ENCODE assay signal across 27 mouse cellular contexts in the genomic region with DNA sequence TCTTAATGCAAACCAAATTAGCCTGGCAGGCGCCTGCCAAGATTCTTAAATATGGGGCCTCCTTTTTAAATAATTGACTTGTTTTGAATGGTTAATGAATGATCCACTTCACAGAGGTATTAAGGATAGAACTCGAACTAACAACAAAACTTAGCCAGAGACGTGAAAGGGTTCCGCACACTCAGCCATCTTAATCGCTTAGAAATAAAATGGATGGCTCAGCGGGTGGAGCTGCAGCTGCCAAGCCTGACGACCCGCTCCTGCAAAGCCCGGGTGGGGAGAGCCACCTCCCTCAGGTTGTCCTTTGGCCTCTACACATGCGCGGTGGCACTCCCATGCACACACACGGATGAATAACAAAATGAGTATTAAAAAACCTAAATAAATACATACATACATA.
DNase-seq lines count a peak whose midpoint lies in the region; ATAC-seq and TF ChIP-seq lines count a peak whose summit lies in the region.
"Had no signal": no experiment of that assay in that cellular context is flagged by ENCODE, and none has a peak within 500 bp of the region (broad histone marks: within the 10 kb centered on the region; RNA-seq: fewer than 3 reads in every experiment).

No protein-coding gene starts in this region.

- intact Hi-C loops in heart, postnatal 36 days (cut with DNase I), result no loop called here

- H3K4me3 ChIP-seq in forebrain, embryonic 16.5 days (replicated peaks; ENCODE audit: low read length), result no peak overlapping the region
- no peak overlapping the region for H3K4me3 ChIP-seq in forebrain, embryonic 10.5 days
- H3K4me3 ChIP-seq in midbrain, embryonic 14.5 days (replicated peaks; ENCODE audit: low read depth, low read length), result no peak overlapping the region
- no peak overlapping the region for H3K4me3 ChIP-seq in midbrain, embryonic 10.5 days
- no peak overlapping the region for H3K4me3 ChIP-seq in kidney, postnatal 0 days (replicated peaks; ENCODE audit: low read depth, low read length)
- no peak overlapping the region for H3K4me3 ChIP-seq in limb, embryonic 10.5 days
- H3K4me3 ChIP-seq: heart, adult 2 months; heart, embryonic 13.5 days; hindbrain, embryonic 13.5 days; liver, embryonic 15.5 days; neural tube, embryonic 15.5 days; stomach, embryonic 15.5 days had no signal

- 0 out of 2 replicates have a peak, but pooled peaks have one; percentile 22 for ATAC-seq in forebrain, embryonic 16.5 days
- no peak for ATAC-seq in midbrain, embryonic 14.5 days (ENCODE audit: low FRiP score, low TSS enrichment)
- ATAC-seq in kidney, postnatal 0 days (replicated peaks; ENCODE audit: low FRiP score, low read depth), result no peak
- ATAC-seq: activated CD4-positive, CD25-positive, alpha-beta regulatory T cell, adult 4 months; Patski had no signal

- H3K27me3 ChIP-seq in forebrain, embryonic 16.5 days (replicated peaks; ENCODE audit: control insufficient read depth, insufficient read depth, low read length), result no peaks in the 10 kb centered on the region
- no peaks in the 10 kb centered on the region for H3K27me3 ChIP-seq in forebrain, embryonic 10.5 days (ENCODE audit: poor library complexity, severe bottlenecking)
- H3K27me3 ChIP-seq in midbrain, embryonic 14.5 days (ENCODE audit: control insufficient read depth, insufficient read depth, low read length), result no peaks in the 10 kb centered on the region
- H3K27me3 ChIP-seq in midbrain, embryonic 10.5 days (ENCODE audit: low read depth, poor library complexity, severe bottlenecking), result no peaks in the 10 kb centered on the region
- H3K27me3 ChIP-seq in kidney, postnatal 0 days (ENCODE audit: insufficient read depth, low read length), result no peaks in the 10 kb centered on the region
- H3K27me3 ChIP-seq in limb, embryonic 10.5 days (ENCODE audit: low read depth, poor library complexity, severe bottlenecking), result no peaks in the 10 kb centered on the region
- H3K27me3 ChIP-seq: CH12.LX; heart, embryonic 13.5 days; hindbrain, embryonic 13.5 days; liver, embryonic 15.5 days; neural tube, embryonic 15.5 days; Patski; stomach, embryonic 15.5 days had no signal

- H3K9me3 ChIP-seq in forebrain, embryonic 16.5 days (ENCODE audit: control insufficient read depth, low read length), result no peaks in the 10 kb centered on the region
- H3K9me3 ChIP-seq in forebrain, embryonic 10.5 days, result no peaks in the 10 kb centered on the region
- H3K9me3 ChIP-seq in midbrain, embryonic 14.5 days (ENCODE audit: control insufficient read depth, low read length), result no peaks in the 10 kb centered on the region
- H3K9me3 ChIP-seq in midbrain, embryonic 10.5 days (replicated peaks), result no peaks in the 10 kb centered on the region
- no peaks in the 10 kb centered on the region for H3K9me3 ChIP-seq in kidney, postnatal 0 days (replicated peaks; ENCODE audit: low read length)
- no peaks in the 10 kb centered on the region for H3K9me3 ChIP-seq in limb, embryonic 10.5 days (replicated peaks)
- H3K9me3 ChIP-seq: G1E; heart, embryonic 13.5 days; hindbrain, embryonic 13.5 days; liver, embryonic 15.5 days; neural tube, embryonic 15.5 days; stomach, embryonic 15.5 days had no signal

- H3K27ac ChIP-seq in forebrain, embryonic 16.5 days (ENCODE audit: low read length), result no peak overlapping the region
- no peak overlapping the region for H3K27ac ChIP-seq in forebrain, embryonic 10.5 days
- H3K27ac ChIP-seq in midbrain, embryonic 14.5 days (replicated peaks; ENCODE audit: low read depth, low read length), result 0 out of 2 replicates have a peak overlapping the region, but pooled peaks have one; percentile 4
- H3K27ac ChIP-seq in midbrain, embryonic 10.5 days (replicated peaks), result no peak overlapping the region
- peak overlapping the region; percentile 50; the same call in 1 of the 2 replicates for H3K27ac ChIP-seq in kidney, postnatal 0 days
- H3K27ac ChIP-seq in limb, embryonic 10.5 days, result no peak overlapping the region
- H3K27ac ChIP-seq: heart, adult 2 months; heart, embryonic 13.5 days; liver, embryonic 15.5 days; neural tube, embryonic 15.5 days; stomach, embryonic 15.5 days had no signal

- peaks cover 21% of the 10 kb centered on the region for H3K4me1 ChIP-seq in forebrain, embryonic 16.5 days (replicated peaks; ENCODE audit: control insufficient read depth, insufficient read depth, low read length)
- H3K4me1 ChIP-seq in forebrain, embryonic 10.5 days, result peaks cover 46% of the 10 kb centered on the region
- no peaks in the 10 kb centered on the region for H3K4me1 ChIP-seq in midbrain, embryonic 14.5 days (ENCODE audit: control insufficient read depth, insufficient read depth, low read length)
- peaks cover 10% of the 10 kb centered on the region; the same call in 1 of the 2 replicates for H3K4me1 ChIP-seq in midbrain, embryonic 10.5 days
- peaks cover 8% of the 10 kb centered on the region; the same call in 1 of the 2 replicates for H3K4me1 ChIP-seq in kidney, postnatal 0 days (replicated peaks; ENCODE audit: insufficient read depth, low read length)
- peaks cover 18% of the 10 kb centered on the region for H3K4me1 ChIP-seq in limb, embryonic 10.5 days
- H3K4me1 ChIP-seq: liver, embryonic 15.5 days had no signal

- peaks cover 14% of the 10 kb centered on the region; the same call in 1 of the 2 replicates for H3K36me3 ChIP-seq in forebrain, embryonic 16.5 days (ENCODE audit: control insufficient read depth, insufficient read depth)
- H3K36me3 ChIP-seq in forebrain, embryonic 10.5 days (replicated peaks), result peaks cover 98% of the 10 kb centered on the region
- peaks cover 82% of the 10 kb centered on the region for H3K36me3 ChIP-seq in midbrain, embryonic 14.5 days (ENCODE audit: control insufficient read depth, insufficient read depth, low read length)
- H3K36me3 ChIP-seq in midbrain, embryonic 10.5 days, result peaks cover 99% of the 10 kb centered on the region
- peaks cover 38% of the 10 kb centered on the region for H3K36me3 ChIP-seq in kidney, postnatal 0 days (ENCODE audit: insufficient read depth, low read length)
- peaks cover 98% of the 10 kb centered on the region for H3K36me3 ChIP-seq in limb, embryonic 10.5 days

- no peak overlapping the region for H3K4me2 ChIP-seq in forebrain, embryonic 16.5 days (ENCODE audit: low read length)
- no peak overlapping the region for H3K4me2 ChIP-seq in midbrain, embryonic 14.5 days (ENCODE audit: low read length)
- H3K4me2 ChIP-seq in kidney, postnatal 0 days (ENCODE audit: low read length), result no peak overlapping the region
- H3K4me2 ChIP-seq: heart, embryonic 13.5 days; hindbrain, embryonic 13.5 days; liver, embryonic 15.5 days; neural tube, embryonic 15.5 days; stomach, embryonic 15.5 days had no signal

- WGBS in forebrain, embryonic 16.5 days, result 19% methylated on average over 12 of the region's 12 CpGs
- WGBS in forebrain, embryonic 10.5 days, result 76% methylated on average over 12 of the region's 12 CpGs
- 54% methylated on average over 12 of the region's 12 CpGs for WGBS in midbrain, embryonic 14.5 days
- WGBS in midbrain, embryonic 10.5 days, result 88% methylated on average over 12 of the region's 12 CpGs
- WGBS in kidney, postnatal 0 days, result 64% methylated on average over 12 of the region's 12 CpGs
- WGBS in limb, embryonic 10.5 days, result 93% methylated on average over 12 of the region's 12 CpGs

- H3K9ac ChIP-seq in forebrain, embryonic 16.5 days (replicated peaks; ENCODE audit: low read depth, low read length), result no peak overlapping the region
- no peak overlapping the region for H3K9ac ChIP-seq in midbrain, embryonic 14.5 days (replicated peaks; ENCODE audit: low read length)
- H3K9ac ChIP-seq in kidney, postnatal 0 days (ENCODE audit: low read depth, low read length), result no peak overlapping the region
- H3K9ac ChIP-seq: heart, embryonic 13.5 days; hindbrain, embryonic 13.5 days; liver, embryonic 15.5 days; neural tube, embryonic 15.5 days; stomach, embryonic 15.5 days had no signal

- DNase-seq in forebrain, embryonic 10.5 days (ENCODE audit: extremely low spot score, low spot score), result no peak
- peak; percentile 37 for DNase-seq in midbrain, embryonic 14.5 days
- no peak for DNase-seq in midbrain, embryonic 10.5 days (ENCODE audit: low spot score)
- DNase-seq in kidney, postnatal 0 days (ENCODE audit: low spot score), result no peak
- no peak for DNase-seq in limb, embryonic 10.5 days (ENCODE audit: low spot score)
- DNase-seq in heart, postnatal 36 days, result no peak
- DNase-seq: adrenal gland, adult 8-10 months; B cell, adult 2 months; cerebellum, adult 2 months; cerebellum, postnatal 36 days; embryo, embryonic 11 days; gastrocnemius, postnatal 36 days; heart, adult 2 months; heart, postnatal 14 days; left cerebral cortex, postnatal 4 days; liver; lung, postnatal 4 days had no signal

- TF ChIP-seq CTCF in kidney, postnatal 0 days (IDR thresholded peaks at IDR 0.05; ENCODE audit: low read depth), result no peak

Comparison
In these comparisons a context has a peak if more than half of its experiments do, and no peak if none do; other contexts are left out.
1. H3K27ac ChIP-seq: peak in midbrain, embryonic 14.5 days (single experiment) and kidney, postnatal 0 days (single experiment); none in forebrain, embryonic 16.5 days (single experiment), forebrain, embryonic 10.5 days (single experiment), midbrain, embryonic 10.5 days (single experiment) and limb, embryonic 10.5 days (single experiment).